Mouse (Mus musculus) lung, adult 2 months (tissue): Measurements from ENCODE around the gene Cox14.

ENCODE experiments used
- CTCF ChIP-seq: fragments of 200-500 bp; IDR thresholded peaks from 2 replicates; pipeline ENCODE4 v1.5.1; 2011; ENCODE audit warnings: mild to moderate bottlenecking, low read length, control low read depth; ENCODE audit not compliant: insufficient read depth
- POLR2A ChIP-seq: fragments of 200-500 bp; IDR thresholded peaks from 2 replicates; pipeline ENCODE4 v1.6.1; 2011; ENCODE audit warnings: low read depth, mild to moderate bottlenecking, control low read depth, low read length, borderline replicate concordance; ENCODE audit errors: extremely low read depth

DNA sequence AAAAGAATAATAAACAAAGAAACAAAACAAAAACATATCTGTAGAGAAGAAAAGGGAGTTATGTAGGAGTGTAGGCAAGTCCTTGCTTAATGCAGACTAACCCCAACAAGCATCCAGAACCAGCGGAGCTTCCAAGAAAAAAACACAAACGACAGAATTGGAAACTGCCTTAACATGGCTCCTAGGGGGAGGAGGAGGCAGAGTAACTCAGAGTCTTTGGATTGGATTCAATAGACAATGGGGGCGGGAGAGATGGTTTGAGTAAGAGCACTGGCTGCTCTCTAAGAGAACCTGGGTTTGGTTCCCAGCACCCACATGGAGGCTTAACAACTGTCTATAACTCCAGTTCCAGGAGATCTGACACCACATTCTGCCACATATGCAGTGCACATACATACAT, 6.3 kb downstream of the Cox14 start:
- TF ChIP-seq CTCF = no peak
- TF ChIP-seq POLR2A = no peak
